Mouse (Mus musculus) CD8-positive naive resting alpha-beta T cell, adult 57 days (primary cell): ENCODE measurements around the gene Olfr1094. TPM values are rescaled to one million over a fixed set of nuclear protein-coding genes. Genes with fewer than 3 reads are reported as not detected.

ENCODE experiments used
- total RNA-seq: library from RNA; stranded (reverse); gene quantifications from one replicate; pipeline ENCODE4 v1.2.4, GENCODE M21; 2023

Olfr1094 gene
- total RNA-seq: not detected

GRCm38 (mm10) chr2:86824363-86824762, at the start of gene Olfr1094:
Gene Olfr1094, plus strand, starts transcription at chr2:86824663.

DNA sequence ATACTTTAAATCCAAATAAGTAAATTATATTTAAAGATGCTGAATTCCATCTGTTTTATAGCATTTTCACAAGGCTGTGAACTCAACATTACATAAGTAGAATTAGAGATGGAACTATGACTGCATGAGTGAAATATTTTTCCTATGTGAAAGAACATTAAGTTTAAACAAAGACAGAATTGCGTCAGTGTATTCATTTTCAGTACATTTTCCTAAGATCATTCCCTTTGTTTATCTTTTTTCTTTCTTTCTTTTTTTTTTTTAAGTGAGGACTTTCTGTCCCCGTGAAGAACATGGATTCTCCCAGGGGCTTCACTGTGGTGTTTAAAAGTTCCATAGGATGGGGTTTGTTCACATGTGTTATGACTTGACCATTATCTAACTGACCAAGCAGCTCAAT, 42.3 kb upstream of the Olfr1094 start, which contains the start of gene Olfr1093:
Gene Olfr1093 (plus strand): TSS at position 301 of the 400 bp plus-strand sequence.

DNA sequence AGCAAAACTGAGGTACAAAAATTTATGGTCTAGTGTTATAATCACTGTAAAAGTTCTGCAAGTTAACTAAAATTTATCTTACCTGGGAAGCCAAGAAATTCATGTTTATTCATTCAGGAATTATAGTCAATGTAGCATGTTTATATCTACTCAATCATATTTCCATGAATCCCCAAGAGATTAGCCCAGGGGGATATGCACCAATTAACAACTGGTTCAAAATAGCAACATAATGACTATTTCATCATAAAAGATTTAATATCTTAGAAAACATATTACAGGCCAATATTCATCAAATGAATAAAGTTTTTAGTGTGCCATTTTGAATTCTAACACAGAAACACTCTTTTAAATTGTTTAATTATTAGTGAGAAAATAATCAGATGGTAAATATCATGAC, 14.5 kb upstream of the Olfr1094 start, which contains the start of gene Olfr141:
Gene Olfr141 (minus strand): TSS at position 101 of the 400 bp plus-strand sequence.

GRCm38 (mm10) chr2:86851596-86851995, 27.1 kb downstream of the Olfr1094 start, which contains the start of gene Olfr1095:
Gene Olfr1095, minus strand, starts transcription at chr2:86851696.

DNA sequence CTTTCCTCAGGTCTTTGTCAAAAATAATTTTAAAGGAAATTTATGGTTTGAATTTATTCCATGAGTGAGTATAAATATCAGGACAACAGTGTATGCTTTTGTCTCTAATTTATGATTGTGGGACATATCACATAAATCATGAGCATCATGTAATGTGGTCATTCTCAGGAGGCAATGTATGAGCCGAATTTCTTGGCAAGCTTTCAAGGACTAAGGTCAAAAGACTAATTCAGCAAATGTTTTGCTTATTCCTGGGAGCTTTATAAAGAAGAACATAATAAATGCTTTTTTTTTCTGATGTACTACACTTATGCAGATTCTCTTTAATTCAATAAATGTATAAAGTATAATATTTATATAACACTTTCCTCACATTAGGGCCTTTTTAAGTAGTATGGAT, 50.2 kb downstream of the Olfr1094 start, which contains the start of gene Gm13723:
Gene Gm13723 (minus strand): TSS at position 101 of the 400 bp plus-strand sequence.

Other genes with a start within 250 kb of the Olfr1094 start
- gene Olfr1082, start 225.7 kb upstream of the Olfr1094 start, total RNA-seq: not detected
- gene Olfr1084, start 184.9 kb upstream of the Olfr1094 start, total RNA-seq: not detected
- gene Olfr1085, start 162.6 kb upstream of the Olfr1094 start, total RNA-seq: not detected
- gene Olfr1086, start 144.6 kb upstream of the Olfr1094 start, total RNA-seq: not detected
- not detected for gene Olfr1087, start 126.3 kb upstream of the Olfr1094 start, total RNA-seq
- gene Olfr1089, start 91.0 kb upstream of the Olfr1094 start, total RNA-seq: not detected
- gene Olfr1090, start 65.7 kb upstream of the Olfr1094 start, total RNA-seq: not detected
- not detected for gene Olfr1093, start 42.2 kb upstream of the Olfr1094 start, total RNA-seq
- not detected for gene Olfr141, start 14.6 kb upstream of the Olfr1094 start, total RNA-seq
- gene Olfr1095, start 27.0 kb downstream of the Olfr1094 start, total RNA-seq: not detected
- gene Gm13723, start 50.1 kb downstream of the Olfr1094 start, total RNA-seq: not detected
- not detected for gene Olfr1097, start 67.6 kb downstream of the Olfr1094 start, total RNA-seq
- not detected for gene Olfr1098, start 99.9 kb downstream of the Olfr1094 start, total RNA-seq
- gene Olfr1099, start 136.0 kb downstream of the Olfr1094 start, total RNA-seq: not detected
- gene Olfr1100, start 155.3 kb downstream of the Olfr1094 start, total RNA-seq: not detected
- gene Olfr1101, start 166.6 kb downstream of the Olfr1094 start, total RNA-seq: not detected
- gene Olfr1102, start 173.7 kb downstream of the Olfr1094 start, total RNA-seq: not detected
- not detected for gene Olfr1104, start 202.4 kb downstream of the Olfr1094 start, total RNA-seq
- not detected for gene Olfr1105, start 211.9 kb downstream of the Olfr1094 start, total RNA-seq
- gene Olfr1106, start 227.6 kb downstream of the Olfr1094 start, total RNA-seq: not detected